Mouse (Mus musculus) heart, embryonic 12.5 days (tissue): ENCODE data around the gene Ceacam20. TPM values are rescaled to one million over a fixed set of nuclear protein-coding genes. Genes with fewer than 3 reads are reported as not detected.
"Not testable (repeated sequence)": the region's sequence is repeated elsewhere in the genome, so short reads cannot be mapped to it uniquely, and the experiment has no call there.

Source experiments
- ATAC-seq: fragments of 200-750 bp; cut with Nextera tagmentation; 2 replicates; pipeline ENCODE4 v1.8.0; 2017; ENCODE audit warnings: moderate TSS enrichment, moderate library complexity; ENCODE audit not compliant: insufficient number of reproducible peaks, low FRiP score
- H3K27ac ChIP-seq: fragments of 300-500 bp; sonication (generic); 2 replicates; pipeline ENCODE4 v1.5.1; 2016; ENCODE audit warnings: mild to moderate bottlenecking, moderate library complexity; ENCODE audit not compliant: poor library complexity, severe bottlenecking
- H3K27me3 ChIP-seq: fragments of 300-500 bp; sonication (generic); replicated peaks from 2 replicates; pipeline ENCODE4 v1.6.1; 2016; ENCODE audit warnings: mild to moderate bottlenecking, moderate library complexity
- H3K36me3 ChIP-seq: fragments of 300-500 bp; sonication (generic); 2 replicates; pipeline ENCODE4 v1.6.1; 2016; ENCODE audit warnings: mild to moderate bottlenecking, moderate library complexity
- H3K4me1 ChIP-seq: fragments of 300-500 bp; sonication (generic); replicated peaks from 2 replicates; pipeline ENCODE4 v1.6.1; 2016; ENCODE audit warnings: mild to moderate bottlenecking
- H3K4me2 ChIP-seq: fragments of 300-500 bp; sonication (generic); 2 replicates; pipeline ENCODE4 v1.6.1; 2016; ENCODE audit warnings: mild to moderate bottlenecking, moderate library complexity
- H3K4me3 ChIP-seq: fragments of 300-500 bp; sonication (generic); 2 replicates; pipeline ENCODE4 v1.5.1; 2016; ENCODE audit warnings: mild to moderate bottlenecking
- H3K9ac ChIP-seq: fragments of 300-500 bp; sonication (generic); 2 replicates; pipeline ENCODE4 v1.6.1; 2016; ENCODE audit warnings: mild to moderate bottlenecking, moderate library complexity
- H3K9me3 ChIP-seq: fragments of 300-500 bp; sonication (generic); replicated peaks from 2 replicates; pipeline ENCODE4 v1.6.1; 2016; ENCODE audit warnings: mild to moderate bottlenecking, moderate library complexity
- WGBS: fragments of 180-500 bp; shearing (Covaris S2); methylation state at CpG from one replicate; pipeline ENCODE4 v1.1.7; 2016; 5-methylcytosine and 5-hydroxymethylcytosine counted together
- polyA plus RNA-seq: library from polyadenylated mRNA; unstranded; fragments of >200 nt; fragmentation: Nextera tagmentation; extraction: Ambion mirVana; gene quantifications from 2 replicates; pipeline ENCODE4 v1.2.1, GENCODE M21; 2016

Ceacam20 gene
- polyA plus RNA-seq, 1 experiment from 2014 or later, result not detected

GRCm38 (mm10) chr7:19949996-19950395 is 15.2 kb upstream of the Ceacam20 start:
- Histone ChIP-seq H3K27ac (no peak overlapping the region), H3K27me3 (no peaks in the 10 kb centered on the region), H3K9me3 (no peaks in the 10 kb centered on the region), H3K4me2 (no peak overlapping the region), H3K4me1 (no peaks in the 10 kb centered on the region), H3K4me3 (no peak overlapping the region), H3K36me3 (no peaks in the 10 kb centered on the region), H3K9ac (no peak overlapping the region)
- 0 out of 2 replicates have a peak, but pooled peaks have one; percentile 1 for ATAC-seq
- WGBS, result 47% methylated on average over 10 of the region's 10 CpGs

- H3K4me1 ChIP-seq, result no peaks in the 10 kb centered on the region
- H3K4me2 ChIP-seq, result no peak within 1 kb of the TSS
- H3K27ac ChIP-seq, result no peak within 1 kb of the TSS
- H3K36me3 ChIP-seq, result no peaks in the 10 kb centered on the region
- H3K9me3 ChIP-seq, result no peaks in the 10 kb centered on the region
- peak; percentile 52 for ATAC-seq
- no peaks in the 10 kb centered on the region for H3K27me3 ChIP-seq
- no peak within 1 kb of the TSS for H3K9ac ChIP-seq
- WGBS, result 29% methylated on average over 9 of the region's 9 CpGs
- H3K4me3 ChIP-seq, result no peak within 1 kb of the TSS
These were observed 14.6 kb upstream of the Ceacam20 start, which contains the start of gene Igsf23 for GRCm38 (mm10) chr7:19950589-19950988. Igsf23 (minus strand) TSS chr7:19950756.

DNA sequence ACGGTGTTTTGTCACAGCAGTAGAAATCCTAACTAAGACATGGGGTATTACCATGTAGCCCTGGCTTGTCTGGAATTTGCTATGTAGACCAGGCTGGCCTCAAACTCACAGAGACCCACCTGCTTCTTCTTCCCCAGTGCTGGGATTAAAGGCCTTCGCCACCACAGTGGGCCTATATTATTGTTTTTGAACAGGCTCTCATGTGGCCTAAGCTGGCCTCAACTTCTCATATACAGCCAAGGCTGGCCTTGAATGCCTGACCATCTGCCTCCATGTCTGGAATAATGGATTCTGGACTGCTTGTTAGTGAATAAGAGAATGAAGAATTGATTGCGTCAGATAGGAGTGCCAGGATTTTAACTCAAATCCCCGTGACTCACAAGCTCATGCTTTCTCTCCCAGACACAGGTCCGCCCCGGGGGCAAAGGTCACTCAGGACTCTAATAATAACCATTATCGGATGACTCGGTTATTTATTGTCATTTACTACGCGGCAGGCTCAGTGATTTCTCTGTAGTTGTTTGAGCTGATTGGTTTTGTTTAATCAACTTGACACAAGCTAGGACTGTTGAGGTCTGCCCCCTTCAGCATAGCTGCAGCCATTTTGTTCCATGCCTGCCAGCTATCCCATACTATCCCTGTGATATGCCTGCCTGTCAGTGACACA is 12.8 kb upstream of the Ceacam20 start:
- no peaks in the 10 kb centered on the region for H3K36me3 ChIP-seq

GRCm38 (mm10) chr7:19953054-19953453 is 12.2 kb upstream of the Ceacam20 start:
- Histone ChIP-seq H3K4me3 (no peak overlapping the region), H3K27me3 (no peaks in the 10 kb centered on the region), H3K9ac (no peak overlapping the region), H3K27ac (no peak overlapping the region), H3K4me2 (no peak overlapping the region), H3K4me1 (no peaks in the 10 kb centered on the region), H3K36me3 (no peaks in the 10 kb centered on the region), H3K9me3 (no peaks in the 10 kb centered on the region)
- no peak for ATAC-seq
- WGBS, result 57% methylated on average over 9 of the region's 9 CpGs

More for the DNA sequence above, 12.8 kb upstream of the Ceacam20 start:
- H3K4me1 ChIP-seq, result no peaks in the 10 kb centered on the region
- H3K4me2 ChIP-seq, result no peak overlapping the region
- H3K4me3 ChIP-seq, result no peak overlapping the region
- no peak overlapping the region for H3K9ac ChIP-seq
- 75% methylated on average over 10 of the region's 10 CpGs for WGBS
- no peaks in the 10 kb centered on the region for H3K27me3 ChIP-seq
- H3K9me3 ChIP-seq, result no peaks in the 10 kb centered on the region
- no peak for ATAC-seq
- H3K27ac ChIP-seq, result no peak overlapping the region

DNA sequence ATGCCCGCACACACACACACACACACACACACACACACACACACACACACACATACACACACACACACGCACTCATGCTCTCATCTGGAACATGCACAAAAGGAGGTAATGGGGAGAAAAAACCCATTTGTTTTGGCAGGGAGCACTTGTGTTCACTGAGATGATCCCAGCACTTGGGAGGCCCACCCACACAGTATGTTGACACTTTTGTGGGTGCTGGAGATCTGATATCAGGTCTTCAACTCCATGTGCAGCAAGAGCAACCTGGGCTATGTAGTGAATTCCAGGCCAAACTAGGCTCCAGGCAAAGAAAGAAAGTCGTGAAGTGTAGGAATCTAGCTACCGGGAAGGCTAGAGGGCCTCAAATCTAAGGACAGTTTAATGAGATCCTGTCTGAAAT is 9.4 kb upstream of the Ceacam20 start:
- Histone ChIP-seq H3K4me1 (no peaks in the 10 kb centered on the region), H3K9me3 (no peaks in the 10 kb centered on the region), H3K27me3 (no peaks in the 10 kb centered on the region), H3K27ac (no peak overlapping the region), H3K36me3 (no peaks in the 10 kb centered on the region), H3K4me2 (no peak overlapping the region), H3K9ac (no peak overlapping the region), H3K4me3 (no peak overlapping the region)
- 56% methylated on average over 4 of the region's 4 CpGs for WGBS
- no peak for ATAC-seq

- no peak overlapping the region for H3K4me2 ChIP-seq
- no peak for ATAC-seq
- no peaks in the 10 kb centered on the region for H3K4me1 ChIP-seq
- H3K9ac ChIP-seq, result no peak overlapping the region
- H3K27ac ChIP-seq, result no peak overlapping the region
- H3K36me3 ChIP-seq, result no peaks in the 10 kb centered on the region
- H3K9me3 ChIP-seq, result no peaks in the 10 kb centered on the region
- H3K4me3 ChIP-seq, result no peak overlapping the region
- 3% methylated on average over 7 of the region's 7 CpGs for WGBS
- H3K27me3 ChIP-seq, result no peaks in the 10 kb centered on the region
These were observed 8.9 kb upstream of the Ceacam20 start for GRCm38 (mm10) chr7:19956341-19956781.

DNA sequence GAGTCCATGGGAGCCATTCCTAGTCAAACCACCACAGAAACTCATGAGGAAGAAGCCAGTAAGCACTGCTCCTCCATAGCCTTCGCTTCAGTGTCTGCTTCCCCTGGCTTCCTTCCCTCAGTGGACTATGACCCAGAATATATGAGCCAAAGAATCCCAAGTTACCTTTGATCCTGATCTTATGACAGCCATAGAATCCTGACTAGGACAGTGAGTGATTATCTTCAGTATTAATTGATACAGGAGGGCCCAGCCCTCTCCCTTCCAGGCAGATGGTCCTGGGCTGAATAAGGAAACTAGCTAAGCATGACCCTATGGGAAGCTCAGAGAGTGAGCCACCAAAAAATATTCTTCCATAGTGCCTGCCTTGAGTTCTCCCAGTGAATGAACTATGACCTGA is 2.8 kb upstream of the Ceacam20 start:
- 67% methylated on average over 1 of the region's 1 CpGs for WGBS
- no peak for ATAC-seq
- H3K4me1 ChIP-seq, result no peaks in the 10 kb centered on the region

GRCm38 (mm10) chr7:19969106-19969505 is 3.9 kb downstream of the Ceacam20 start:
- ATAC-seq, result no peak
- Histone ChIP-seq H3K4me1 (no peaks in the 10 kb centered on the region), H3K9me3 (peaks cover 37% of the 10 kb centered on the region), H3K9ac (no peak overlapping the region), H3K4me3 (no peak overlapping the region), H3K27ac (no peak overlapping the region), H3K36me3 (no peaks in the 10 kb centered on the region), H3K27me3 (no peaks in the 10 kb centered on the region), H3K4me2 (no peak overlapping the region)
- 66% methylated on average over 3 of the region's 3 CpGs for WGBS

More for the DNA sequence above, 2.8 kb upstream of the Ceacam20 start:
- no peak overlapping the region for H3K4me3 ChIP-seq
- H3K4me2 ChIP-seq, result no peak overlapping the region
- no peak overlapping the region for H3K9ac ChIP-seq
- no peak overlapping the region for H3K27ac ChIP-seq
- H3K9me3 ChIP-seq, result peaks cover under 1% of the 10 kb centered on the region; the same call in 1 of the 2 replicates
- no peaks in the 10 kb centered on the region for H3K36me3 ChIP-seq
- no peaks in the 10 kb centered on the region for H3K27me3 ChIP-seq

DNA sequence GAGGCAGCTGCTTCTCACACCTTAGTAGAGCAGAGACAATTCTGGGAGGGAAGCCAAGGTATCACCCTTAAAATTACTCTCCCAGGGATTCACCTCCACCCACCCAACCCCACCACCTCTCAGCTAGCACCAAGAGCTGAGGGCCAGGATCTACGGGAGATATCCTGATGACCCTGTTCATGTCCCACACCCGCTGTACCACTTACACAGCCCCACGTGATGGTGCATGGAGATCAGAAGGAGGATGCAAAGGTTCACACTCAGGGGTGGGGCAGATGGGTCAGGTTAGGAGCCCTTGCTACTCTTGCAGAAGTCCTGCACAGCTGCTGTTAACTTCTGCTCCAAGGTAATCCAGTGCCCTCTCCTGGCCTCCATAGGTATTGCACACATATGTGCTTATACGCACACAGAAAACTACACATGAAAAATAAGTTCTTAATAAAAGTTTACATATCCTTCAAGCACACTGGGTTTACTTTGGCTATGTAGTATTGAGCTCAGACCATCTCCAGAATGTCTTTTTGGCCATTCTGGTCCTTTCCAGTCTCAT is 4.4 kb downstream of the Ceacam20 start:
- Histone ChIP-seq H3K9ac (no peak overlapping the region), H3K27me3 (no peaks in the 10 kb centered on the region), H3K36me3 (no peaks in the 10 kb centered on the region), H3K27ac (no peak overlapping the region), H3K4me3 (no peak overlapping the region), H3K4me2 (no peak overlapping the region), H3K4me1 (no peaks in the 10 kb centered on the region), H3K9me3 (peaks cover 37% of the 10 kb centered on the region)
- WGBS, result 87% methylated on average over 4 of the region's 4 CpGs
- no peak for ATAC-seq

DNA sequence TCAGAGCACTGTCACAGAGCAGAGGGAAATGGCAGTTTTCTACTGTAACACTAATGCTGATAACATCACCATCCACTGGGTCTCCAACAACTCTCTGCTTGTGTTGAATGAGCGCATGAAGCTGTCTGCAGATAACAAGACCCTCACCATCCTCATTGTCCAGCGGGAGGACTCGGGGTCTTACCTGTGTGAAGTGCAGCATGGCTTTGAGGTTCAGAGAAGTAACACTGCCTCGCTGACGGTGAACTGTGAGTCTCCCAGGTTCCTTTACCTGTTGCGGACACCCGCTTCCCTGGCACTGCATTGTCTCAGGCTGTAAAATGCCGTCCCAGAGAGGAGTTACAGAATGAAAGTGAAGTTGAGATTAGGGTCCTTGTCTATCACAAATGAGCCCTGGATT is 5.0 kb downstream of the Ceacam20 start:
- WGBS, result 87% methylated on average over 8 of the region's 8 CpGs
- H3K4me2 ChIP-seq, result no peak overlapping the region
- H3K27ac ChIP-seq, result no peak overlapping the region
- H3K27me3 ChIP-seq, result no peaks in the 10 kb centered on the region
- H3K4me3 ChIP-seq, result no peak overlapping the region
- H3K36me3 ChIP-seq, result no peaks in the 10 kb centered on the region
- H3K4me1 ChIP-seq, result no peaks in the 10 kb centered on the region
- no peak overlapping the region for H3K9ac ChIP-seq
- peaks cover 37% of the 10 kb centered on the region for H3K9me3 ChIP-seq
- no peak for ATAC-seq

DNA sequence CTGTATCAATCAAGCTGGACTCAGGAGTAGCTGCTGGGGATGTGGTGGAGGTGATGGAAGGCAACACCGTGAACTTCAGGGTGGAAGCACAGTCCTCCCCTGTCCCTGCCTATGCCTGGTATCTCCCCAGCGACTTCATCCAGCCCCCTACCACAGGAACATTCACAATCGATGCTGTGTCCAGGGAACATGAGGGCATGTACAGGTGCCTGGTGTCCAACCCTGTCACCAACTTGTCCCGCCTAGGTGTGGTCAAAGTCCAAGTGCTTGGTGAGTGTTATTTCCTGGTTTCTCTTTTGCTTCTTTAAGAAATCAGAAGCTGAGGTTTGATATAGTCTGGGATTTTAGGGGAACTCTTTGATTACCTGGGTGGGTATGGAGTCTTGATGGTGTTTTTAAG is 6.3 kb downstream of the Ceacam20 start:
- H3K4me1 ChIP-seq, result no peaks in the 10 kb centered on the region
- ATAC-seq, result no peak
- no peak overlapping the region for H3K4me2 ChIP-seq
- no peaks in the 10 kb centered on the region for H3K36me3 ChIP-seq
- no peak overlapping the region for H3K27ac ChIP-seq
- H3K9me3 ChIP-seq, result peaks cover 37% of the 10 kb centered on the region
- no peaks in the 10 kb centered on the region for H3K27me3 ChIP-seq
- H3K4me3 ChIP-seq, result no peak overlapping the region
- H3K9ac ChIP-seq, result no peak overlapping the region
- WGBS, result 85% methylated on average over 4 of the region's 4 CpGs

GRCm38 (mm10) chr7:19991165-19991564 is 26.0 kb downstream of the Ceacam20 start, which contains the start of gene Nlrp9b:
Nlrp9b (plus strand) TSS chr7:19991465.
- not testable (repeated sequence) for ATAC-seq, H3K27me3 ChIP-seq, H3K9ac ChIP-seq, H3K4me1 ChIP-seq, H3K9me3 ChIP-seq, H3K36me3 ChIP-seq, H3K4me2 ChIP-seq, H3K27ac ChIP-seq, H3K4me3 ChIP-seq
- 53% methylated on average over 8 of the region's 8 CpGs for WGBS
